Mouse (Mus musculus): ENCODE data around the gene Scn8a.

DNA sequence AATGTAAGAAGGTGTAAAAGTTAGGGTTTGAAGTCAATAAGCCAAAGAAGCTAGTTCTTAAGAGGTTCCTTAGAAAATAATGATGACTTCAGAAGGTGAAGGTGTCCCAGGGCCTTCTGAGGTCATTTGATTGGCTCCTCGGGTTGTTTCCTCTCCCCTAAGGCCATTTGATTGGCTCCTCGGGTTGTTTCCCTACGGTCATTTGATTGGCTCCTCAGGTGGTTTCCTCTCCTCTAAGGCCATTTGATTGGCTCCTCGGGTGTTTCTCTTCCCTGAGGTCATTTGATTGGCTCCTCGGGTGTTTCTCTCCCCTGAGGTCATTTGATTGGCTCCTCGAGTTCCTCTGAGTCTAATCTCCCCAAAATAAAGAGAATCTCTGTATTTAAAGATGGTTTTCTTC is 141.7 kb downstream of the Scn8a start:
- TF ChIP-seq CTCF (conservative IDR thresholded peaks at IDR 0.05; ENCODE audit: low read length) (no peak), NANOG (IDR thresholded peaks at IDR 0.05; ENCODE audit: borderline replicate concordance, low read length) (no peak)
